Mouse (Mus musculus) midbrain, embryonic 15.5 days (tissue): Measurements from ENCODE around the gene Cep63. TPM values are rescaled to one million over a fixed set of nuclear protein-coding genes. Genes with fewer than 3 reads are reported as not detected.

Experiments used
- polyA plus RNA-seq: library from polyadenylated mRNA; unstranded; fragments of >200 nt; fragmentation: Nextera tagmentation; extraction: Ambion mirVana; gene quantifications from 2 replicates; pipeline ENCODE4 v1.2.1, GENCODE M21; 2015

Cep63 gene
- polyA plus RNA-seq, 1 experiment from 2014 or later, result 38.9 TPM

Other genes with a start within 250 kb of the Cep63 start
- 0.52 and 0.80 TPM in 2 replicates for gene Ky, start 120.8 kb downstream of the Cep63 start, polyA plus RNA-seq
- 135 and 137 TPM in 2 replicates for gene Anapc13, start 238 bp downstream of the Cep63 start, polyA plus RNA-seq
- gene Amotl2, start 90.1 kb upstream of the Cep63 start, polyA plus RNA-seq, result 83.4 and 90.5 TPM in 2 replicates
- gene Ryk, start 208.4 kb upstream of the Cep63 start, polyA plus RNA-seq, result 12.5 and 14.1 TPM in 2 replicates